Mouse (Mus musculus) frontal cortex, postnatal 14 days (tissue): Measurements from ENCODE around the gene Sez6l.

Source experiments
- DNase-seq, 2 experiments: peaks; one replicate each; pipeline ENCODE4 v3.0.0; 2022; ENCODE audit warnings: low spot score in 2 of 2

The Sez6l gene

GRCm38 (mm10) chr5:112533312-112534075, 43.5 kb downstream of the Sez6l start:
- no peak for DNase-seq

- DNase-seq: no peak
Observed at GRCm38 (mm10) chr5:112532894-112533293, 44.1 kb downstream of the Sez6l start.

DNA sequence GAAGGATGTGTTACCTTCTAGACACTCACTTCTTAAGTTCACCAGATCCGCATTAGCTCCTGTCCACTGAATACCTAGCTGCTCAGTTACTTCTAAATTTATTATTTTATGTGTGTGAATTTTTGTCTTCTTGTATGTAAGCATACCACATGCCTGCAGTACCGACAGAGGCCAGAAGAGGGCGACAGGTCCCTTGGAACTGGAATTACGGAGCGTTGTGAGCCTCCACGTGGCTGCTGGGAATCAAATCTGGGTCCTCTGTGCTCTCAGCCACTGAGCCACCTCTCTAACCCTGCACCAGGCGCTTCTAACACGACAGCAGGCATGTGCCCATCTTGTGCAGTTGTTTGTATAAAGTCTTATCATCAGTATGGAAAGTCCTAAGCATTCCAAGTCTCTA, 44.8 kb downstream of the Sez6l start:
- DNase-seq: no peak

DNA sequence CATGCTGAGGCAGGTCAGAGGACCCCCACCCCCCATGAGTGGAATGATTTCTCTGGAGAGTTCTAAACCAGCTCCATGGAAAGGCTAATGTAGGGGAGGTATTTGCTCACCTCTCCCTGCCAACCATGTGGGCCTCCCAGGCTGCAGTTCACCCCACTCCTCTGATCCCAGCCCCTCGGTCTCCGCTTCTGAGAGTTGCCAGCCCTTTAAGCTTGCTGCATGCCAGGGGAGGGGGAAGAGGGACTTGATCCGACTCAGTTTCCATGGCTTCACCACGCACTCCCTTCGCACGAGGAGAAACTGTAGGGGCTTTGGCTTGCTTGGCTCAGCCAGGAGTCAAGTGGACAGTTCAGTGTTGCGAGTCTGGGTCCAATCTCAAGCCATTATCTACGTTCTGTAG, 45.9 kb downstream of the Sez6l start:
- DNase-seq: no peak

DNA sequence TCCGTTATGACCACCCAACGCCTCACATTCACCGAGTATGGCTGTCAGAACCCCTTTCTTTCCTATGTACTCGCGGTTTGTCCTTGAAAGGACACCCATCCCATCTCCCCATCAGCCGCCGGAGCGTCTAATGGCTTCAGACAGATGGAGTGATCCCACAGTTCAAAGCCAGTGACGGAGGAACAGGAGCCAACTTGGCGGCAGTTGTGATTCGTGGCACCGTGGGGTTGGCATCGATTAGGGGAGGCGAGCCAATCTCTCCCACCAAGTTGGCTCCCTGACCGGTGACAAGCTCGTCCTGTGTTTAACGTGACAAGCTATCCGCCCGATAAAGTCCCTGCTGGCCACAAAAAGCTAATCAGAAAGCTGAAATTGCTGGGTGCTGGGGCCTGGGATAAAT, 50.0 kb downstream of the Sez6l start:
- DNase-seq: no peak

- no peak for DNase-seq
Observed at GRCm38 (mm10) chr5:112526435-112526834, 50.5 kb downstream of the Sez6l start.

DNA sequence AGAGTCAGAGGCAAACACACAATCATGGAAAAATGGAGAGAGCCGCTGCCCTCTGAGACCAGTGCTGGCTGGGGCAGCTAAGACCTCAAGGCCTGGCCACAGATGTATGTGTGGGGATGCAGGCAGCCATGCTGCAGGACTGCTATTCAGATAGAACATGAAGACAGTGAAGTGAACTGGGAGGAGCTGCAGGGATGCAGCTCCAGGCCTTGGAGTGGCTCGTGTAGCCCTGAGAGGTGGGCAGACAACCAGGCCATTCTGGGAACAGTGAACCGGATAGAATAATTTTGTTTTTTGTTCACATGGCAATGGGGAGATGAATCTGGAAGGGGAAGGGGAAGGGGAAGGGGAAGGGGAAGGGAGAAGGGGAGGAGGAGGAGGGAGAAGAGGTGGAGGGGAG, 51.0 kb downstream of the Sez6l start:
- DNase-seq: no peak

DNA sequence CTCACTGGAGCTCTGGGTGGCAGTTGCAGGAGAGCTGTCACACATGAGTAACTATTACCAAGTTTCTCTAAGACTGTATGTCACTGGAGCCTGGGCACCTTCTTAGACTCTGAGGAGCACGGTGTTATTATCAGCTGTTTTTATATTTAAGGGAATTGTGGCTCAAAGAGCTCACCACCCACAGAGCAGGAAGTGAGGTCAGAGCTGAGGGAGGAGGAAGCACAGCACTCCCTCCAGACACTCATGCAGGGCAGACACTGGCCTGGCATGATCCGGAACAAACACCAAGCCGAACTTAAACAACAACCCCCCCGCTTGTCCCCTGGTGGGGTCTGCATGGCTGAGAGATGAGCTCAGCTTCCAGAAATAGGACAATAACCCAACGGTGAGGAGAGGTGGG, 51.7 kb downstream of the Sez6l start:
- DNase-seq: no peak

DNA sequence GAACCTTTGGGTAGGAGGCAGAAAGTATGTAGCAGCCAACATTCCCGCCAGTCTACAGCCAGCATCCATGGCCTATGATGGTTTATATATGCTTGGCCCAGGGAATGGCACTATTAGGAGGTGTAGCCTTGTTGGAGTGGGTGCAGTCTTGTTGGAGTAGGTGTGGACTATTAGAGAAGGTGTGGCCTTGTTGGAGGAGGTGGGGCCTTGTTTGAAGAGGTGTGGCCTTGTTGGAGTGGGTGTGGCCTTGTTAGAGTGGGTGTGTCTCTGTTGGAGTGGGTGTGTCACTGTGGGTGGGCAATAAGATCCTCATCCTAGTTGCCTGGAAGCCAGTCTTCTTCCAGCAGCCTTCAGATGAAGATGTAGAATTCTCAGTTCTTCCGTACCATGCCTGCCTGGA, 53.2 kb downstream of the Sez6l start:
- DNase-seq: no peak

DNA sequence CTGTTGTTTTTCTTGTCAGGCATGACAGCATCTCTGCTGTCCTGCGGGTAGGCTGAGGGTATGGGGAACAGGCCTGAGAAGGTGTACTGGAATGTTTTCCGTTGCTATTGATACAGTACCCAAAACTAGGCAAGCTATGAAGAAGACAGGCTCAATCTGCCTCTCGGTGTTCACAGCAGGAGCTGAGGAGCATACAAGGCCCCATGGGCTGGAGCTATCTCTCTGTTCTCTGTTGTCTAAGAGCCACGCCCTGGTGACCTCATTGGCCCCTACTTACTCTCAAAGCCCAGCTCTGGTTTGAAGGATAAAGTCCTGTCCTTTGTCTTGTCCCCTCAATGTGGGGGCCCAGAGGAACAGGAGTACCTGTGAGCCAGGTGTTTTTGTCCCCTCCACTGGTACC, 53.7 kb downstream of the Sez6l start:
- no peak for DNase-seq

DNA sequence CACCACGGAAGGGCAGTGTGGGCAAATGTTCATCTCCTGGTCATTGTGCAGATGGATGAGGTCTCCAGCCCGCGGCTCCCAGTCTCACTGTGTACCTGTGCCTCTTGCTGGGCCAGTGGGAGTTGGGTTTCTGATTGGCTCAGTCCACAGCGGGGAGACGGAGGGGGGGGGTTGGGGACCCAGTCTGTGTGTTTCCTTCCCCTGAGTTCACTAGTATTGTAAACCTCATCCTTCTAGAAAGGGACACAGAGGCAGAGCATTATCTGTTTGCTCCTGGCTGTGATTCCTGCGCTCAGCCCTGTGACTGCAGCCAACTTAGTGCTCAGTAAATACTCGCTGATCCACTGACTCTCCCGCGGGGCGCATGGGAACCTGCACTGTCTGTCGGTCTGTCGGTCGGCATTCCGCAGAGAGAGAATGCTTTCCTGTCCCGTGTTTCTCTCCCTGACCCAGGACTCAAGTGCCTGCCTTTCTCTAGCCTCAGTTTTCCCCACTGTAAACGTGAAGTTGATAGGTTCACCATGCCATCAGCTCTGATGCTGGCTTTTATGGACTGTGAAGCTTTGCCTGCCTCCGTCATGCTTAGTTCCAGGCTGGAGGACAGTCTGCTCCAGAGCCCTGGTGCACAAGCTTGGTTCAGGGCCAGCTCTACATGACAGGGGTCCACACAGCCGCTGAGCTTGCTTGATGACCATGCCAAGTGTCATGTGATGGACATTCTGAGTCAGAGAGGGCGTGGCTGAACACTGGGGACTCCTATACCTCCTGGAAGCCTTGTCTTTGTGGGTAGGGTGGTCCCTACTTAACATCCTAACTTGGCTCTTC, 55.1 kb downstream of the Sez6l start:
- no peak for DNase-seq

- DNase-seq: no peak
Observed at GRCm38 (mm10) chr5:112520826-112521702, 55.9 kb downstream of the Sez6l start.

GRCm38 (mm10) chr5:112518773-112519172, 58.2 kb downstream of the Sez6l start:
- DNase-seq: no peak

- no peak for DNase-seq
Observed at GRCm38 (mm10) chr5:112517454-112517853, 59.5 kb downstream of the Sez6l start.

DNA sequence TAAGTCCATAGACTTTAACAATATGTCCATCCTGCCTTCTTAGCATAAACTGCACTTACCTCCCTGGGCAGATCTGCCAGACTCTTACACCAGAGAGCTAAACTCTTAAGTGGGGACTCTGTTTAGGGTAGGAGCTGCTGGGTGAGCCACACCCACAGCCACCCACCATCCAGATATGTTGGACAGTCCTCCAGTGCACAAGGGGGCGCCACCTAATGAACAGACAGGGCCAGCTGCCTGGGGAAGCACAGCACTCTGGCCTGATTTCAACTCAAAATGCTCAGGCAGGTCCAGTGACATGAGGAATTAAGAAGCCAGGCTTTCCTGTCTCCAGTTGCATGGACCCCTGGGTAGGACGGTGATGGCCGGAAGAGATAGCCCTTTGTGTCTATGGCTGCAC, 60.5 kb downstream of the Sez6l start:
- no peak for DNase-seq

- no peak for DNase-seq
Observed at GRCm38 (mm10) chr5:112510351-112510750, 66.6 kb downstream of the Sez6l start.

- DNase-seq: no peak
Observed at GRCm38 (mm10) chr5:112509916-112510315, 67.1 kb downstream of the Sez6l start.

- no peak for DNase-seq
Observed at GRCm38 (mm10) chr5:112505595-112505994, 71.4 kb downstream of the Sez6l start.

GRCm38 (mm10) chr5:112501384-112501783, 75.6 kb downstream of the Sez6l start:
- DNase-seq: no peak

- DNase-seq: no peak
Observed at GRCm38 (mm10) chr5:112499918-112500682, 76.9 kb downstream of the Sez6l start.
